Mouse (Mus musculus): ENCODE data around the gene Tlr12.

DNA sequence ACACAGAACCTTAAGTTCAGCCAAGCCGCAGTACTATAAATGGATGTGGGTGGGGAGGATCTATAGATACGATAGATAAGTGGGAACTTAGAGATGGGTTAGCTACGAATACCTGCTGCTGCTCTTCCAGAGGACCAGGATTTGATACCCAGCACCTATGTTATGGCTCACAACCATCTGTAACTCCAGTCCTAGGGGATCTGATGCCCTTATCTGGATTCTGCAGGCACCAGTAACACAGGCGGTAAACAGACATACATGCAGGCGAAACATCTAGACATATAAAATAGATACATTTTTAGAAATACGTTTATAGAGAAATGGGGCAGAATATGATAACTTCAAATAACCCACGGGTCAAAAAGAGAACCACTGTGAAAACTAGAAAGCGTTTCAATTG is 2.7 kb upstream of the Tlr12 start:
- TF ChIP-seq CTCF (IDR thresholded peaks at IDR 0.05; ENCODE audit: borderline replicate concordance, control insufficient read depth, extremely low read depth, insufficient read depth, low read length, poor library complexity) (no peak), POLR2A (IDR thresholded peaks at IDR 0.05; ENCODE audit: control insufficient read depth, extremely low read depth, insufficient read depth, low read length, poor library complexity) (no peak)

All from thymus, adult 2 months (tissue).